Mouse (Mus musculus) lung, postnatal 0 days (tissue): ENCODE results near the gene Lrriq4.

Source experiments
- CTCF ChIP-seq: IDR thresholded peaks from 2 replicates; pipeline ENCODE4 v1.5.1; 2016; ENCODE audit warnings: antibody characterized with exemption, mild to moderate bottlenecking
- EP300 ChIP-seq: IDR thresholded peaks from 2 replicates; pipeline ENCODE4 v1.6.1; 2016; ENCODE audit warnings: antibody characterized with exemption, mild to moderate bottlenecking, control low read depth

DNA sequence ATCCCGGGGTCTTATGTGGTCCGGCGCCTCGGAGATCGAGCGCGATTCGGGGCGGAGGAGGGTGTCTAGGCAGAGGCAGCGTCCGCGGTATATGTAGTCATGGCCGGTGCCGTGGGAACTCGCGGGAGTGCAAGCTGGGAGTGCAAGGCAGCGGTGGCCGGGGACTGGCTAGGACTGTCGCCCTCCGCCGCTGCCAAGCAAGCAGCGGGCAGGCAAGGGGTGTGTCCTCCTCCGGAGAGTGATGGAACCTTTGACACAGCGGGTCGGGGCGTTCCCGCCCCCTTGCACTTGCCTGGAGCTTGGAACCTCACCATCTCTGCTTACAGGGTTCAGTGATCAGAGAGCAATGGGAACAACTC is 41.6 kb upstream of the Lrriq4 start:
- TF ChIP-seq CTCF (0 out of 2 replicates have a peak, but pooled peaks have one; percentile 24), EP300 (no peak)
